Mouse (Mus musculus) effector memory CD4-positive, alpha-beta T cell, adult 7 months (primary cell): Measurements from ENCODE around the gene Asphd2. TPM values are rescaled to one million over a fixed set of nuclear protein-coding genes. Genes with fewer than 3 reads are reported as not detected.

Experiments used
- polyA plus RNA-seq: library from polyadenylated mRNA; unstranded; fragments of 100-300 nt; shearing (Covaris generic); gene quantifications from one replicate; pipeline ENCODE4 v1.2.1, GENCODE M21; 2017

Asphd2 gene
- polyA plus RNA-seq = 0.38 TPM

DNA sequence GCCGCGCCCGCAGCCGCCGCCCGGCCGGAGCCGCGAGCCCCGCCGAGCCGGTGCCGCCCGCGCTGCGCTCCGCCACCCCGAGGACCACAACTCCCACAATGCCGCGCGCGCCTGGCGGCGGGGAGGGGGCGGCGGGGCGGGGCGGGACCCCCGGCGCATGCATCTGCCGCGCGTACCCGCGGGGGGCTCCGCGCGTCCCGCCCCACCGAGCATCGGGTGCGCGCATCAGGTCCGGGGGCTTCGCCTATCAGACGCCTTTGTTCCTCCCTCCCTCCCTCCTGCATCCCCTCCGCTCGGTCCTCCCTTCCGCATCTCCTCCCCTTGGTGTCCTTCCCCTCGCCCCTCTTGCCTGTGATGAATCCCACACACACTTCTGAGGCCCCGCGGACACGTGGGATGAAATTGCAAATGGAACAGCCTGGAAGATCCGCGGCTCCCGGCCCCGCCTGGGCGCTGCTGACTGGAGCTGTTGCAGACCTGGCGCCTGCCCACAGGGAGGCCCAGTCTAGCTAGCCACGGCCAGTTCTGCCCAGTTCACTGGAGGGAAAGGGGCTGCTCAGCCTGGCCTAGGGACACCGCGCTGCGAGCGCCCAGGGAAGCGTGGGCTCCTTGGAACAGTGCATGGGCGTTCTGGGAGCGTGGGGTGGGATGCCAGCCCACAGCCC is at the start of gene Asphd2:
TSS of gene Asphd2 (minus strand) at position 88 of the 665 bp plus-strand sequence.

DNA sequence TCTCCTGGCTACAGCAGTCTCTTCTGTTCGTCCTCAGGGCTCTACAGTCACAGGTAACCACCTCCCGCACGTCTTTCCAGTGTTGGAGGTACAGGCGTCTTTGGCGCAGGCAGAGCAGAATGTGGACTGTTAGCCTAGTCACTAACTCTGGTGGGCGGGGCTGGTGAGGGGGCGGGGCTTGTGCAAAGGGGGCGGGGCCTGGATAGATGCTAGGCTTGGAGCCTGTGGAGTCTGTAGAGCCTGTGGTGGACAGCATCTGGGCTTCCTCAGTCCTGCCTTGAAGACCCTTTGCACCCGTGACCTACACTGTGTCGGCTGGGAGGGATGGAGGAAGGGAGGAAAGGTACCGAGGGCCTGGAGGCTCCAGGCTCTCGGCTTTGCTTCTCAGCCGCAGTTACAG is 38.8 kb downstream of the Asphd2 start, which contains the start of gene Gm6583:
TSS of gene Gm6583 (minus strand) at position 124 of the 400 bp plus-strand sequence.

GRCm38 (mm10) chr5:112342463-112343204 is 52.0 kb downstream of the Asphd2 start, which contains the start of the genes Srrd and Hps4:
TSS of gene Srrd (minus strand) at chr5:112343040.
TSS of gene Hps4 (plus strand) at chr5:112343083.

Other genes with a start within 250 kb of the Asphd2 start
- gene Cryba4, start 142.3 kb downstream of the Asphd2 start, polyA plus RNA-seq = 1.9 TPM
- gene Crybb1, start 139.1 kb downstream of the Asphd2 start, polyA plus RNA-seq = 3.6 TPM
- gene Tpst2, start 118.2 kb downstream of the Asphd2 start, polyA plus RNA-seq = 261 TPM
- 66.1 TPM for gene Tfip11, start 68.5 kb downstream of the Asphd2 start, polyA plus RNA-seq
- gene Srrd, start 51.8 kb downstream of the Asphd2 start, polyA plus RNA-seq = 60.8 TPM
- 16.8 TPM for gene Hps4, start 51.8 kb downstream of the Asphd2 start, polyA plus RNA-seq
- 0.22 TPM for gene Gm6583, start 38.8 kb downstream of the Asphd2 start, polyA plus RNA-seq
- 0.33 TPM for gene Gm6588, start 54.6 kb upstream of the Asphd2 start, polyA plus RNA-seq
- gene Sez6l, start 182.3 kb upstream of the Asphd2 start, polyA plus RNA-seq = not detected